Mouse (Mus musculus): ENCODE data around the gene Tppp2.
A peak's percentile ranks its signal among the peaks of the same experiment; 100 is the strongest.

The Tppp2 gene

DNA sequence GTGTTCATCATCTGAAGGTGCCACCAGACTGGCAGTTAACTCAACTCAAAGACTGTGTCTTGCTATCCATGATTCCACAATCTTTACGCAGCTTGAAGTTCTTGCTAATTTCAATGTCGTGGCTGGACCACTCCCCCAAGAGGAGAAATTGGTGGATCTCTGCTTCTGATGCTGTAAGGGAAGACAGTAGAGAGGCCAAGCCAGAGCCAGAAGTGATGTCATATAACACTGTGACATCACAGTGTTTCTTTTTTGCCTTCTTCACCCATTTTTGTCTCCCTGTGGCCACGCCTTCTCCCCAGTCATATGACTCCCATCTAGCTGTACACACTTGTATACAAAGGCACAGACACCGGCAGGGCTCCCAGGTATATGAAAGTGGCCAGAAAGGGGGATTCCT is at the start of gene Tppp2:
Gene Tppp2 (plus strand): TSS at position 301 of the 400 bp plus-strand sequence.
- DNase-seq (ENCODE audit: low spot score), result no peak

DNA sequence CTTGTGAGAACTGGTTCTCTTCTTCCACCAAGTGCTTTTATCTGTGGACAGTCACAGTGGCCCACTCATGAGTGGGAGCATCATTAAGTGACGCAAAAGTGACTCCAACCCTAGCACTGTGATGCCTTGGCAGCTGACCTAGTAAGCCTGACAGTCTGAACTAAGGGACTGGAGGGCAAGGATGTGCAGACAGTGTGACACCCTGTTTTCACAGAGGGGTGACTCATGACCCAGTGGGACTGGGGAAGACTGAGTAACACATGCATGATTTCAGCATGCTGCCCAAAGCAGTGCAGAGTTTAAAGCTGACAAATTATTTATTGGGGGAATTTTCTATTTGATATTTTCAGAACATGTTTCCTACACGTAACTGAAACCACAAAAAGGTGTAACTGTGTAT is 47.5 kb upstream of the Tppp2 start:
- DNase-seq (ENCODE audit: low spot score), result no peak

DNA sequence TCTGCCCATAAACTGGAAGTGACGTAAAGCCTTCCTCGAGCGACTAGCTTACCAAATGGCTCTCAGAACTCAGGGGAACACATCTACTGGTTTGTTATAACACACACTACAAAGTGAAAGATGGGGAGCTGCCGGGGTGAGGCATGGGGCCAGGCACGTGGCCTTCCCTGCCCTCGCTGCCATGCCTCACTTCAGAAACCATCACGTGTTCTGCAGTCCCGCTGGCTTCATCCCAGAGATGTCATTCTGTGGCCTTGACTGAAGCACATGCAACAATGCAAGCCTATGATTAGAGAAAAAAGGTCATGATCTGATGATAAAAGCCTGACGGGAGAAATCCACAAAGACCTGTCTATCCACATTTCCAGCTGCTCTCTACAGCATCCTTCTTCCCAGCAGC is 46.5 kb upstream of the Tppp2 start:
- no peak for DNase-seq (ENCODE audit: low spot score)

DNA sequence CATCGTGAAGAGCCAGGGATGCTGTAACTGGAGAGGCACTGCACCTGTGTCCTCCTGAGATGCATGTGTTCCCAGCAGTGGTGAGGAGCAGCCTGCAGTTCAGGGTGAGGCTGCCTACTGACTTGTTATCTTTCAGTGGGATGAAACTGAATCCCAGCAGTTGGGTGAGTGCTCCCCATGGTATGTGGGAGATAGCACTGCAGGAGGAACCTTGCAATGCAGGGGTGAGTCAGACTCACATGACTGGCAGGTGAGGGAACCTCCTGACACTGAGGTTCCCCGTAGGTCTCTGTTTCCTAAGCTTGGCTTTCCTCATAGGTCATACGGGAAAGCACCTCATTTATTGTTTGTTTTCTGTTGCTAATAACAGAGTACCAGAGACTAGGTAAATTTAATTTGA is 40.7 kb upstream of the Tppp2 start:
- DNase-seq (ENCODE audit: low spot score), result no peak

DNA sequence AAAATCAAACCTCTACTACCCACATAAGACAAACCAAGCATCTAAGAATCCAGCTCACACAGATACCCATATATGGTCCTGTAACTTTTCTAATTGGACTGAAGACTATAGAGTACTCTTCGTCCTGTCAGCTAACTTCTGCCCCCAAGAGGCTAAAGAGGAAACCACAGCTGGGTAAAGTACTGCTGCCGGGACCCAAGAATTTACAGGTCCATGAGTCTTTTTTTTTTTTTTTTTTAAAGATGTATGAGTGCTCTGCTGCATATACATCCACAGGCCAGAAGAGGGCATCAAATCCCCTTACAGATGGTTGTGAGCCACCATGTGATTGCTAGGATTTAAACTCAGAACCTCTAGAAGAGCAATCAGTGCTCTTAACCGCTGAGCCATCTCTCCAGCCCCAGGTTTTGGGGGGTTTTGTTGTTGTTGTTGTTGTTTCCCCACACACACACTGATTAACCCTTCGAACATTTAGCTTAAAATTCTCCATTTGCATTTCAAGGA is 34.6 kb upstream of the Tppp2 start:
- peak; percentile 62 for DNase-seq (ENCODE audit: low spot score)

- DNase-seq (ENCODE audit: low spot score), result no peak
These were observed 34.1 kb upstream of the Tppp2 start for GRCm38 (mm10) chr14:51884031-51884544.

GRCm38 (mm10) chr14:51884598-51885331 is 33.5 kb upstream of the Tppp2 start, which contains the start of gene Mettl17:
Gene Mettl17, plus strand, starts transcription at chr14:51884842.
- DNase-seq (ENCODE audit: low spot score), result peak; percentile 89

DNA sequence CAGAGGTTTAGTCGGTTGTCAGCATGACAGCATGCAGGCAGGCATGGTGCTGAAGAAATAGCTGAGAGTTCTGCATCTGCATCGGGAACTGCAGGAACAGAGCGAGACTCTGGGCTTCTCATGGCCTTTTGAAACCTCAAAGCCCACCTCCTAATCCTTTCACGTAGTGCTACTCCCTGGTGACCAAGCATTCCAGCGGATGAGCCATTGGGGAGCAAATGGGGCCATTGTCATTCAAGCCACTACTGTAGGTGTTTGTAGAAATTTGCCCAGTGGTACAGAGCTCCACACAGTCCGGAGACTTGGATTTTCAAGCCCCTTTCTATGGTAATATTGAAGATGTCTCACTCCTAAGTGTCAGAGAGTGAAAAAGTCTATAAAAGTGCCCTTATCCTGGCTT is 32.2 kb upstream of the Tppp2 start:
- no peak for DNase-seq (ENCODE audit: low spot score)

GRCm38 (mm10) chr14:51889833-51890232 is 28.4 kb upstream of the Tppp2 start:
- no peak for DNase-seq (ENCODE audit: low spot score)

DNA sequence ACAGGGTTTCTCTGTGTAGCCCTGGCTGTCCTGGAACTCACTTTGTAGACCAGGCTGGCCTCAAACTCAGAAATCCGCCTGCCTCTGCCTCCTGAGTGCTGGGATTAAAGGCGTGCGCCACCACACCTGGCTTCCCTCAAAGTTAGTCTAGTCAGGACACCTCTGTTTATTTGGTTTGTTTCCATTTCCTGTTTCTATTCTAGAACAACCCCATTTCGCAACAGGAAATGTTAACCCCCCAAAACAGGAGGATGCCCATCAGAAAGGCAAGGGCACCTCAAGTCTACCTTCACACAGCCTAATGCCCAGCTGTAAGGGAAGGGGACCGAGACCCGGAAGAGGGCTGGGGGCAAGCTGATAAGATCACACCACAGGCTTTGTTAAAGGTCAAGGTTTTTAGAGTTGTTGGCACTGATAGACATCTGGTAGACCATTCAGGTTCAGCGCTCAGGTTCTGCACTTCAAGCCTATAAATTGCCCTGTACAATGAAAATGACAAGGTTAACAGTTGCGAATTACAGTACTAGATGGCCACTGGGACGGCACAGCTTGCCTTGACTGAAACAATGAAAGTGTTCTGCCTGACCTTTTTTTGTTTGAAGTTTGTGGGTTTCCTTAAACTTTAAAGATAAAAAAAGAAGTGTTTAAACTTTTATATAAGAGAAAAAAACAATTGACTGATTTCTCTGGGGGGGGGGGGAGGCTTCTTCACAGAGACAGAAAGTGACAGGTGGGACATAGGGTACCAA is 25.9 kb upstream of the Tppp2 start, which contains the start of gene Slc39a2:
Gene Slc39a2 (plus strand): TSS at position 699 of the 749 bp plus-strand sequence.
- no peak for DNase-seq (ENCODE audit: low spot score)

DNA sequence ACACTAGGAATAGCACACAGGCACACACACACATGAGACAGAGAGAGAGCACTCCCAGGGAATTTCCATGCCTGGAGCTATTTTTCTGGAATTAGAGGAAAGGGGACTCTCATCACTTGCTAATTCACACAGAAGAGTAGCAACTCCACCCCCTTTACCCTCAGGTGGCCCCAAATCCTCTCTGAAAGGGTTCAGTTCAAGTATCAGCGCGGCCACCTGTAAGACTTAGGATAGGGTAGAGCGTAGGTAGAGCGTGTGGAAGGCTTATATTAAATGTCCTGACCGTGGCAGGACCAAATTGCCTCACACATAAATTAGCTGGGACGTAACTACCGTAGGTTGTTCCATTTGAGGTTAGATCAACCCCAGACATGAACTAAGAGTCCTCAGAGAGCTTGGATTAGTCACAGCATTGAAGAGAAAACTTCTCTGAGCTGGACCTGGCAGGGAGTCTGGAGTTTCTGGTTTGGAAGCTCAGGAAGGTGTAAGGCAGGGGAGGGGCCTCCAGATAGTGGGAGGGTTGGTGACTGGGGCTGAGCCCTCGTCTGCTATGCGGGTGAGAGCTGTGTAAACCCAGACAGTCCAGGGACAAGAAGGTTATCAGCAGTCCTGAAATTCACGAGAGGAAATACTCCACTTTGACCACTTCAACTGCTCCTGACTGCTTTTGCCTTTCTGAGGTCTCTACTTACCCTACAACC is 25.0 kb upstream of the Tppp2 start:
- DNase-seq (ENCODE audit: low spot score), result no peak

GRCm38 (mm10) chr14:51893809-51894208 is 24.4 kb upstream of the Tppp2 start:
- DNase-seq (ENCODE audit: low spot score), result no peak

GRCm38 (mm10) chr14:51895071-51895470 is 23.2 kb upstream of the Tppp2 start:
- no peak for DNase-seq (ENCODE audit: low spot score)

DNA sequence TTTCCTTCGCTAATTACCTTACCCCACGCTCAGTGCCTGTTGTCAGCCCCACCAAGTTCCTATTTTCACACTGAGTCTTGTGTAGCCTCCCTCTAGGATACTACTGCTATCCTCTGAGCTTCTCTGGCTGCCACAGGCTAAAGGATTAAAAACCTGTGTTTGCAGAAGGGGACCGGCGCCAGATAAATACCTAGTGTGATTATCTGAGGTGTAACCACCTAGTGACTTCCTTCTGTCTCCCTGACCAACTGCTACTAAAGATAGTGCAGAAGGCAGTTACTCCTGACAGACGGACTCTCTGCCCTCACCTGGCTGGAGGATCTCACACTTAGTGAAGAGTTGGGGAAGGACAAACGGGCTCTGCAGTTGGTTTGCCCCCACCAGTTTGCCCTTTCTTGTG is 22.2 kb upstream of the Tppp2 start:
- no peak for DNase-seq (ENCODE audit: low spot score)

- no peak for DNase-seq (ENCODE audit: low spot score)
These were observed 21.6 kb upstream of the Tppp2 start for GRCm38 (mm10) chr14:51896539-51897170.

- DNase-seq (ENCODE audit: low spot score), result no peak
These were observed 18.9 kb upstream of the Tppp2 start for GRCm38 (mm10) chr14:51899351-51899750.

DNA sequence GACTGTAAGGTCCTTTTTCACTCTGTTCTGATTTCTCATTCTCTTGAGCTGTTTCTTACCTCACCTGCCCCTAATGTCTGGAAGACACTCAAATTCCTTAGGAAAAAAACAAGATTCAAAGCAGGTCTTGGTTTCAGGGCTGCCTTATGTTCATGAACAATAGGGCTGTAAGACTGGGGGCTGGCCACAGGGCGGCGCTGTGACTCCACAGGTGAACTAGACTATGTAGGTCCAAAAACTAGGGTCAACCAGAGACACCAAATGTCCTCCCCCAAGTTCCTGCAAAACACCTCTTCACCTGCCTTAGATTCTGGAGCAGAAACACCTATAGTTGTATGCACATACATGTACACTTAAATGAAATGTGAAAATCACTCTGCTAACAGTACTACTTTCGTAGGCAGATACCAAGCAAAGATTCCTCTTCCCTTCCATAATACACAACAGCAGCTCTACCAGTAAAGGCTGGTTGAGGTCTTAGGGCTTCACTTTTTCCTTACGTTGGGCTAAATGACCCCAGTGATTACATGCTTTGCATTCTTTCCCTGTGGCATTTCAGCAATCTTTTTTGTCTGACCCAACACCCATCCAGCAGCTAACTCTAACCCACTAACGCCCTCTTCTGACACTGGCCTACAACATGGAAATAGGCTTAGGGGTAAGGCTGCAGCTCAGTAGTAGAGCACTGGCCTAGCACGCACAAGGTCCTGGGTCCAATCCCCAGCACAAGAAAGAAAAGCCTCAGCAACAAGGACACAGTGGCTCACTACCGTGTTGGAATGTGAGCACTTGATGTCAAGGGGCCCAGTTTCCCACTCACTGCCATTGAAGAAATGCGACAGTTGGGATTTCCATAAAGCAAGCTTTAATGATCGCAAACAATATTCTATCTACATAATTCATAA is 15.2 kb upstream of the Tppp2 start:
- no peak for DNase-seq (ENCODE audit: low spot score)

- no peak for DNase-seq (ENCODE audit: low spot score)
These were observed 14.4 kb upstream of the Tppp2 start for GRCm38 (mm10) chr14:51903782-51904181.

DNA sequence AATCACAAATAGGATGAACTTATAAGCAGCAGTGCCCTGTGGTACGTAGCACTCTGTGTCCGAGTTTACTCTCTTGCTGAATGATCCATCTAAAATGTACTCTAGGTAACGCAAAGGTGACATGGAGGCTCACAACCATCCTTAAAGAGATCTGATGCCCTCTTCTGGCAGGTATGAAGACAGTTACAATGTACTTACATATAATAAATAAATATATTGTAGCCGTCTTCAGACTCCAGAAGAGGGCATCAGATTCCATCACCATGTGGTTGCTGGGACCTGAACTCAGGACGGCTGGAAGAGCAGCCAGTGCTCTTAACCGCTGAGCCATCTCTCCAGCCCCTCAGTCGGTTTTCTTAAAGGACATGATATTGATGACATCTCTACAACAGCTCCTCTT is 13.5 kb upstream of the Tppp2 start:
- DNase-seq (ENCODE audit: low spot score), result no peak

- DNase-seq (ENCODE audit: low spot score), result no peak
These were observed 12.1 kb upstream of the Tppp2 start for GRCm38 (mm10) chr14:51906102-51906501.

DNA sequence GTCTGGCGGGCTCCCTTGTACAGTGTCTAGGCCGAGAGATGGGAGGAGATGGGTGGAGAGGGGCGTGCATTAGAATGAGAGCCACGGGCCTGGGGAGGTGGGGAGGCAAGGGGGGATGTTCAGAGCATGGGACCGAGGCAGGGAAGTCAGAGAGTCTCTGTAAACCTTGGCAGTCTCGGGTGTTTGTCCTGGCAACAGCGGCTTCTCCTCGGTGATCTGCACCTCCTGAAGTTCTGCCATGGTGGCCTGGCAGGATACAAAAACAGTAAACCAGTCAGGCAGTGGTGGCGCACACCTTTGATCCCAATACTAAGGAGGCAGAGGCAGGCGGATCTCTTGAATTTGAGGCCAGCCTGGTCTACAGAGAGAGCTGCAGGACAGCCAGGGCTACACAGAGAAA is 6.9 kb upstream of the Tppp2 start:
- DNase-seq (ENCODE audit: low spot score), result no peak

Measured in layer of hippocampus, adult 9-10 months (tissue).